Comparison of ENCODE assay signal across 11 mouse cellular contexts in genomic region chr3:125072683-125073082, GRCm38 (mm10).
"Had no signal": no experiment of that assay in that cellular context is flagged by ENCODE, and none has a peak within 500 bp of the region (broad histone marks: within the 10 kb centered on the region; RNA-seq: fewer than 3 reads in every experiment).

No protein-coding gene starts in this region.

- DNase-seq: retina, postnatal 1 day; right cerebral cortex, adult 18-20 months; right cerebral cortex, postnatal 14 days; right cerebral cortex, postnatal 25 days; right cerebral cortex, postnatal 4 days; thymus, adult 18-20 months; thymus, adult 2 months; thymus, postnatal 14 days; thymus, postnatal 25 days; thymus, postnatal 36 days; thymus, postnatal 4 days had no signal
